Mouse (Mus musculus) kidney, postnatal 14 days (tissue): ENCODE results near the gene Pdgfb.
A peak's percentile ranks its signal among the peaks of the same experiment; 100 is the strongest.

Experiments used
- DNase-seq: peaks from one replicate; pipeline ENCODE4 v3.0.0; 2022; ENCODE audit warnings: mixed read lengths

The Pdgfb gene

GRCm38 (mm10) chr15:79952504-79953231, 62.1 kb downstream of the Pdgfb start:
- peak; percentile 86 for DNase-seq

GRCm38 (mm10) chr15:79951730-79952503, 62.9 kb downstream of the Pdgfb start:
- peak; percentile 90 for DNase-seq

- no peak for DNase-seq
Measured at GRCm38 (mm10) chr15:79951226-79951625, 63.6 kb downstream of the Pdgfb start.

- DNase-seq, result peak; percentile 85
Measured at GRCm38 (mm10) chr15:79950250-79951025, 64.3 kb downstream of the Pdgfb start.

DNA sequence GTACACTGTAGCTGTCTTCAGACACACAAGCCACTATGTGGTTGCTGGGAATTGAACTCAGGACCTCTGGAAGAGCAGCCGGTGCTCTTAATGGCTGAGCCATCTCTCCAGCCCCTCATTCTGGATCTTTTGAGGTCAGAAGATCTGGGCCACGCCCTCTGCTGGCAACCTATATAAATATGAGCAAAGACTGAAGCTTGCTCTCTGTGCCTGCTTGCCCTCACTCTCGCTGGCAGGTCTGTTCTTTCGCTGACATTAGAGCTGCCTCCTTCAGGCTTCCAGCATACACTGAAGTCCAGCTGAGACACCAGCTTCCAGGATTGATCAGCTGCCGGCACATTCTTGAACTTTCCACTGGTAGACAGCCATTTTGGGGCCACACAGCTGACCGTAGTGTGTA, 67.1 kb downstream of the Pdgfb start:
- no peak for DNase-seq

DNA sequence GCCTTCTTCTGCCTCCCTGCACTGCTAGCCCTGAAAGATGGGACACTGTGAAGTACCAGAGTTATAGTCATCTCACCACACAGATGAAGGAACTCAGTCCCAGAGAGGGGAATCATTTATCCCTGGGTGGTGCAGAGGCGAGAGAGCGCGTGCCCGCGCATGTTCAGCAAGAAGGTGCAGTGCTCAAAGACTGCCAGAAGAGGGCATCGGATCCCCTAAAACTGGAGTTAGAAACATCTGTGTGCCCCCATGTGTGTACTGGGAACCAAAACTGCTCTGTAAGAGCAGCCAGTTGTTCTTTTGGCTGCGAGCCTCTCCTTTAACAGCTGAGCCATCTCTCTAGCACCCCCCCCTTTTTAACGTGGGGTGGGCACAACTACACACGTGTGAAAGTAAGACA, 68.0 kb downstream of the Pdgfb start:
- DNase-seq, result peak; percentile 38

- DNase-seq, result peak; percentile 91
Measured at GRCm38 (mm10) chr15:79946022-79946421, 68.8 kb downstream of the Pdgfb start.
